Mouse (Mus musculus) lung, embryonic 15.5 days (tissue): Measurements from ENCODE around the gene Lpp. TPM values are rescaled to one million over a fixed set of nuclear protein-coding genes. Genes with fewer than 3 reads are reported as not detected.

Source experiments
- ATAC-seq: fragments of 200-750 bp; cut with Nextera tagmentation; 2 replicates; pipeline ENCODE4 v1.8.0; 2017; ENCODE audit warnings: moderate number of reproducible peaks, borderline replicate concordance; ENCODE audit not compliant: low FRiP score, low TSS enrichment; ENCODE audit errors: extremely low read depth
- H3K27ac ChIP-seq: fragments of 300-500 bp; sonication (generic); 2 replicates; pipeline ENCODE4 v1.5.1; 2015; ENCODE audit warnings: moderate library complexity, mild to moderate bottlenecking, inconsistent platforms
- H3K27me3 ChIP-seq: fragments of 300-500 bp; sonication (generic); 2 replicates; pipeline ENCODE4 v1.6.1; 2015; ENCODE audit warnings: inconsistent platforms
- H3K36me3 ChIP-seq: fragments of 300-500 bp; sonication (generic); 2 replicates; pipeline ENCODE4 v1.6.1; 2015; ENCODE audit warnings: inconsistent platforms
- H3K4me1 ChIP-seq: fragments of 300-500 bp; sonication (generic); 2 replicates; pipeline ENCODE4 v1.6.1; 2015; ENCODE audit warnings: inconsistent platforms
- H3K4me2 ChIP-seq: fragments of 300-500 bp; sonication (generic); 2 replicates; pipeline ENCODE4 v1.6.1; 2015; ENCODE audit warnings: inconsistent platforms, mild to moderate bottlenecking, moderate library complexity
- H3K4me3 ChIP-seq: fragments of 300-500 bp; sonication (generic); 2 replicates; pipeline ENCODE4 v1.5.1; 2015; ENCODE audit warnings: mild to moderate bottlenecking, inconsistent platforms
- H3K9ac ChIP-seq: fragments of 300-500 bp; sonication (generic); 2 replicates; pipeline ENCODE4 v1.6.1; 2015; ENCODE audit warnings: inconsistent platforms
- H3K9me3 ChIP-seq: fragments of 300-500 bp; sonication (generic); 2 replicates; pipeline ENCODE4 v1.6.1; 2016; ENCODE audit warnings: inconsistent platforms
- WGBS: fragments of 180-500 bp; shearing (Covaris S2); methylation state at CpG from one replicate; pipeline ENCODE4 v1.1.7; 2015; 5-methylcytosine and 5-hydroxymethylcytosine counted together
- polyA plus RNA-seq: library from polyadenylated mRNA; unstranded; fragments of >200 nt; fragmentation: Nextera tagmentation; extraction: Ambion mirVana; gene quantifications from 2 replicates; pipeline ENCODE4 v1.2.1, GENCODE M21; 2015

The Lpp gene
- polyA plus RNA-seq, 1 experiment from 2014 or later: 65.4 TPM

DNA sequence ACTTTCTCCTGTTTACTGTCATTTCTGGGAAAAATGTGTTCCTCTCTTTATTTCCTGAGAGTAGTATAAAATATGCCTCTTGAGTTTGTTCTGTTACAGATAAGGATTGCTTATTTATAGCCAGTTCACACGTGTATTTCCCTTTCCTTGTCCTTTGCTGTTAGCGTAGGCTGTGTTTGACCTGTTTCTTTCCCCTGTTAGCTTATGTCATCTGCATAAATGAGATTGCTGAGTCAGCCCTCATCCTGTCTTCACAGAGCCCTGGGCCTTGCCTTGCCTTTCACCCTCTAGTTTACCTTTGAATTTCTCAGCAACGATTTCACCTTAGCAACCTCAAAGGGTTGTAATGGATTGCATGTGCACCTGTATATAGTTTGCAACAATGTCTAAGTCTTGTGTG, 32.5 kb downstream of the Lpp start:
- WGBS: 40% methylated on average over 3 of the region's 3 CpGs
- Histone ChIP-seq H3K9me3 (no peaks in the 10 kb centered on the region), H3K36me3 (no peaks in the 10 kb centered on the region), H3K9ac (no peak overlapping the region), H3K27me3 (no peaks in the 10 kb centered on the region), H3K4me2 (no peak overlapping the region), H3K4me1 (peaks cover 12% of the 10 kb centered on the region; the same call in 1 of the 2 replicates), H3K4me3 (no peak overlapping the region), H3K27ac (no peak overlapping the region)
- no peak for ATAC-seq

DNA sequence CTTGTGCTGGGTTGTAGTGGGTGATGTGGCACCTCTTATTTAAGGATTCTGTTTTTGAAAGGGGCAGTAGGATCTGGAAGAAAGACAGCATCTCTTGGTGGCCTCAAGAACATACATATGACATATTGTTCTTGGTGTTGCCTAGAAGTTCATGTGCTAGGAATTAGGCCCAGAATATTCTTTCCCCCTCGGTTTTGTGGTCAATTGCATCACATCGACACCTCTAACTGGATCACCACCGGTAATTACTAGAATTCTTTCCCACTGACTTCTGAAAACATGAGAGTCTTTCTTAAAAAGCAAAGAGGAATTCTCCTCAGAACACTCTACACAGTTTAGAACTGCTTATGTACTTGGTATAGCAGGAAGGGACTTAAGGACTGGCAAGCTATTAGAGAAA, 34.3 kb downstream of the Lpp start:
- H3K9ac ChIP-seq: no peak overlapping the region
- H3K4me1 ChIP-seq: peaks cover 12% of the 10 kb centered on the region; the same call in 1 of the 2 replicates
- H3K4me3 ChIP-seq: no peak overlapping the region
- no peak overlapping the region for H3K27ac ChIP-seq
- H3K9me3 ChIP-seq: no peaks in the 10 kb centered on the region
- no peaks in the 10 kb centered on the region for H3K36me3 ChIP-seq
- no peaks in the 10 kb centered on the region for H3K27me3 ChIP-seq
- no peak for ATAC-seq
- 81% methylated on average over 3 of the region's 3 CpGs for WGBS
- no peak overlapping the region for H3K4me2 ChIP-seq

DNA sequence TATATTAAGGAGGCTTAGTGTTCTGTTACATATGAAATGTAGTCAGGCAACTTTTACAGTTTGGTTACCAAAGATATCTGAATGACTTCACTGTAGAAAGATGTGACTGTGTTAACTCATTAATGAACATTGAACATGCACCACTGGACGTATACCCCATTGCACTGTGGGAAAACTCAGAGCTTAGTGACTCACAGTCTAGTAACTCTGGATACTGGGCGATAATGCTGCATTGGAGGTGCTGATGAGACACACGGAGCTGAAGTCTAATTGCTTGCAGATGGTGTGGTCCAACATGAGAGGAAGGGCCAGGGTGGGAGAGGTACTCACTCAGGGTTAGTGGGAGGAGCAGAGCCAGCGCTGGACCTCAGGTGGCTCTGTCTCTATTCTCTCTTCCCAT, 34.7 kb downstream of the Lpp start:
- H3K4me1 ChIP-seq: peaks cover 14% of the 10 kb centered on the region
- ATAC-seq: no peak

DNA sequence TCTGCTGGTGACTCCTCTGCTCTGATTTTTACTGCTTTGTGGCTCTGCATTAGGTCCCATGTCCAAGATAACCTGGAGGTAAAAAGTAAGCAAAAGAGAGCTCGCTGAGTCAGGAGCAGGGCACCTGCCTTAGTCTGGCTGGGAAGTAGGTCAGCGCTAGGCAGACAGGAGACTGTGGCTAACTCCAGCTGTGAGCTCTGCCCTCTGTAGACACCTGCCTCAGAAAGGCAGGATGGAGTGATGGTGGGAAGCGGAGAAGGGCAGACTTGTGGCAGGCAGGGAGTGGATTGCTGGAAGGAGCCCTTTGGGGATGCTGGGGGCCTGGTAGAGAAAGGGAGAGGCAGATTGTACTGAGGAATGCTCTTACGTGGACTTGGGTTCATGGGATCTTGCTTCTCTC, 35.4 kb downstream of the Lpp start:
- no peaks in the 10 kb centered on the region for H3K36me3 ChIP-seq

More for the DNA sequence above, 34.7 kb downstream of the Lpp start:
- Histone ChIP-seq H3K9ac (no peak overlapping the region), H3K27me3 (no peaks in the 10 kb centered on the region), H3K36me3 (no peaks in the 10 kb centered on the region), H3K9me3 (no peaks in the 10 kb centered on the region), H3K27ac (no peak overlapping the region), H3K4me3 (no peak overlapping the region), H3K4me2 (no peak overlapping the region)
- 63% methylated on average over 4 of the region's 4 CpGs for WGBS

DNA sequence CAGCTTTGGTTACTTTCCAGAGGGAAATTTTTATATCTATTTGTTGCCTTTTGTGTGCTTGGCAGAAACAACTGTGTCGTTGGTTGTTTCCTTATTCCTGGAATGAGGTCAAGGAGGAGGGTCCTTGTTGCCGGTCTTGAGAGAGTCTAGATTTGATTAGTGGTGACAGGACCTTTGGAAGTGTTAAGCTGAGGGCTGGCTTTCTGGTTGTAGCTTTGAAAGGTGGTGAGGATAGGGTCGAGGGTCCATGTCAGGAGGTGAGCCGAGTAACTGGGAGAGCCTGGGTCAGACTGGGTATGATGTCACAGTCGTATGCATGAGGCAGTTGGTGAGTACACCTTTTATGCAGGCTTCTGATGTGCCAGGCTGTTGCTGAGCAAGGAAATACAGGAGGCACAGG, 36.4 kb downstream of the Lpp start:
- no peak for ATAC-seq
- H3K9me3 ChIP-seq: no peaks in the 10 kb centered on the region
- 30% methylated on average over 5 of the region's 5 CpGs for WGBS
- no peak overlapping the region for H3K4me2 ChIP-seq
- H3K36me3 ChIP-seq: no peaks in the 10 kb centered on the region
- no peaks in the 10 kb centered on the region for H3K27me3 ChIP-seq
- H3K4me3 ChIP-seq: no peak overlapping the region
- no peak overlapping the region for H3K9ac ChIP-seq
- H3K4me1 ChIP-seq: peaks cover 28% of the 10 kb centered on the region
- H3K27ac ChIP-seq: no peak overlapping the region

More for the DNA sequence above, 35.4 kb downstream of the Lpp start:
- Histone ChIP-seq H3K4me2 (no peak overlapping the region), H3K9ac (no peak overlapping the region), H3K4me1 (peaks cover 21% of the 10 kb centered on the region), H3K9me3 (no peaks in the 10 kb centered on the region), H3K27me3 (no peaks in the 10 kb centered on the region), H3K4me3 (no peak overlapping the region), H3K27ac (no peak overlapping the region)
- no peak for ATAC-seq
- WGBS: 84% methylated on average over 4 of the region's 4 CpGs

DNA sequence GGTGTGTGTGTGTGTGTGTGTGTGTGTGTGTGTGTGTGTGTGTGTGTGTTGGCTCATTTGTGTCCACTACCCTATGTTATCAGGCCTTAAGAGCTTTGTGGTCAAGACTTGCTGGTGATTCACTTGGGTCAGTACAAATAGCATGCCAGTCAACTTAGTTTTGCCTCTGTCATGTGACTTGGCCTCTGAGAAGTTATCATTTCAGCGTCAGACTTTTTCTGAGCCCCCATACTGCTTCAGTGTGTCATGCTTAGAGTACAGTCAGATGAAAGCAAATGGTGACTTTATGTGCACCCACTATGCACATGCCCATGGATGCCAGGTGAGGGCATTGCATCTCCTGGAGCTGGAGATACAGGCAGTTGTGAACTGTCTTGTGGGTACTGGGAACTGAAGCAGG, 38.5 kb downstream of the Lpp start:
- 83% methylated on average over 1 of the region's 1 CpGs for WGBS
- no peaks in the 10 kb centered on the region for H3K9me3 ChIP-seq
- H3K36me3 ChIP-seq: no peaks in the 10 kb centered on the region
- no peak overlapping the region for H3K4me3 ChIP-seq
- no peak for ATAC-seq
- H3K4me2 ChIP-seq: no peak overlapping the region
- peaks cover 39% of the 10 kb centered on the region for H3K4me1 ChIP-seq
- no peak overlapping the region for H3K9ac ChIP-seq
- no peak overlapping the region for H3K27ac ChIP-seq
- no peaks in the 10 kb centered on the region for H3K27me3 ChIP-seq

DNA sequence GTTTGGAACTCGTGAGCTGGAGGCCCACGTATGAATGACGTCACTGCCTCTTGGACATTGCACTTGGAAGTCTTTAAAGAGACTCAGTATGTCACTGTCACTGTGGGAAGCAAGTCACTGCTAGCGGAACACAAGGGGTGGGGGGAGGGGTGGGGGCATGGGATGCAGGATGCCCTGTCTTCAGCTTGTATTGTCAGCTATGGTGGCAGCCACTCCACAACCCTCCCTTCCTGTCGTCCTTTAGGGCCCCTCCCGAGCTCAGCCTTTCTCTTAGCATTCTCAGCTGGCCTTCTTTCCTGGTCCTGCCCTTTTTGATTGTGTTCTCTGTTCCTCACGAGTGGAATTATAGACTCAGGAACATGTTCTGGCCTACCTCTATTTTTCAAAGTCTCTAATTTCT, 40.3 kb downstream of the Lpp start:
- Histone ChIP-seq H3K27me3 (no peaks in the 10 kb centered on the region), H3K9ac (no peak overlapping the region), H3K9me3 (no peaks in the 10 kb centered on the region), H3K27ac (no peak overlapping the region), H3K4me3 (no peak overlapping the region), H3K4me1 (peaks cover 38% of the 10 kb centered on the region), H3K4me2 (no peak overlapping the region), H3K36me3 (no peaks in the 10 kb centered on the region)
- no peak for ATAC-seq
- WGBS: 24% methylated on average over 7 of the region's 7 CpGs

DNA sequence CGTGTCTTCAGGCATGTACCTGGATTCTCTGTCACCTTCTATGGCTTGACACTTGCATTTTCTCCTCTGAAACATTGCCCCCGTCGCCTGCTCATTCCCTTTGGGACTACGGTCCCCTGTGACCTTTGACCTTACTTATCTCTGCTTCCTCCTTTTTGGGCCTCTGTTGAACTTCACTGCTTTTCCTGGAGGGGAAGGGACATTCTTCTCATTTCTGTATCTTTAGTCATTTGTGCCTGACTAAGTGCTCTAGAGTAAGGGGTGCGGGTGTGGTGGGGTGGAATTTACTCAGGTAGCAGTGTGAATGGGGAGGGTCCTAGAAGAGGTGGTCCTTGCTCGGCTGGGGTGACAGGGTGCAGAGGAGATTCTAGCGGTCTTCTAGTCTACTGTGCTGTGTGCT, 40.7 kb downstream of the Lpp start:
- H3K4me2 ChIP-seq: no peak overlapping the region

DNA sequence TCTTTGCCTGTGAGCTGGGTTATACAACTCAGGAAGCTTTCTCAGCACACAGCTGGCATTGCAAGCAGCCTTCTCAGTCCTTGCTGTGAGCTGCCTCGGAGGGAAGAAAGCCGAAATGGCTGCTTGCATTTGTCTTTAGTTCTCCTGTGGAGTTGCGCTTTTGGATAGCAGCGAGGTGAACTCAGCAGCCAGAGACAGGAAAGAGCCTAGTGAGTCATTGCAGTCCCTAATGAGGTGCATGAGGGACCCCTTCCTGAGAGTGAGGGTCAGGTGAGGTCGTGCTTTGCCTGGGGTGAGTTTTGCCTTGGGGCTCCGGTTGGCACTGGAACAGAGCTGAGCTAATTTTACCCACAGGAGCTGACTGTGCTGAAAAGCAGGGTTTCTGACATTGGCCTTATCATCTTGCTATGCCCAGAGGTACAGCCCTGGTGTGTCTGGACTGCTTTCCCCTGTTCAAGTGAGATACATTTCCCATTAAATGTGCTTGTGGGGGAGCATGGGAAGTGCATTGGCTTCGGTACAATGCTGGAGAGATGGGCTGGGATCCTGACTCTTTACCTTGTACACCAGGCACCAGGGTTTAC, 41.3 kb downstream of the Lpp start:
- H3K9ac ChIP-seq: no peak overlapping the region
- no peaks in the 10 kb centered on the region for H3K27me3 ChIP-seq
- 44% methylated on average over 7 of the region's 7 CpGs for WGBS
- no peak overlapping the region for H3K27ac ChIP-seq
- no peaks in the 10 kb centered on the region for H3K9me3 ChIP-seq
- no peaks in the 10 kb centered on the region for H3K36me3 ChIP-seq
- no peak for ATAC-seq
- peaks cover 39% of the 10 kb centered on the region for H3K4me1 ChIP-seq
- no peak overlapping the region for H3K4me3 ChIP-seq
- H3K4me2 ChIP-seq: no peak overlapping the region

More for the DNA sequence above, 40.7 kb downstream of the Lpp start:
- no peak for ATAC-seq
- H3K27ac ChIP-seq: no peak overlapping the region
- no peaks in the 10 kb centered on the region for H3K36me3 ChIP-seq
- no peaks in the 10 kb centered on the region for H3K9me3 ChIP-seq
- H3K27me3 ChIP-seq: no peaks in the 10 kb centered on the region
- H3K4me3 ChIP-seq: no peak overlapping the region
- peaks cover 40% of the 10 kb centered on the region for H3K4me1 ChIP-seq
- no peak overlapping the region for H3K9ac ChIP-seq
- WGBS: 39% methylated on average over 7 of the region's 7 CpGs

DNA sequence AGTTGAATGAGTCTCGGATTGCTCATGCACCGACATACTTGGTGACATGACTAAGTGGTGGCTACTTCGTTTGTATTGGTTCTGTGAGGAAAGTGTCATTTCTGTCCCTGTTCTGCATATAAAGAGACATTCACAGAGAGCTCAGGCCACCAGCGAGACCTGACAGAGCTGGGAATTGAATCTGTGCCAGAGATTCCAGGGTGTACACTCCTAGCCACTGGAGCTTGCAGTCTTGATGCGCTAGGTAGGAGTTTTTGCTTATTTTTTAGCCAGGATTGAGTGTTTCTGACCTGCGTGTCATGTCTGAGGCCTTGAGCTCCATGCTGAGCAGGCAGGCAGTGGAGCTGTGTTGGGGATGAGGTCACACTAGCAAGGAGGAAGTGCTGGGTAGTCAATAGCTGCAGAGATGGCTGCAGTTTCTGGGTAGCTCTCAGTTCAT, 41.8 kb downstream of the Lpp start:
- H3K27me3 ChIP-seq: no peaks in the 10 kb centered on the region
- no peak for ATAC-seq
- no peak overlapping the region for H3K4me3 ChIP-seq
- no peaks in the 10 kb centered on the region for H3K9me3 ChIP-seq
- H3K9ac ChIP-seq: no peak overlapping the region
- no peak overlapping the region; the same call in 1 of the 2 replicates for H3K27ac ChIP-seq
- no peak overlapping the region for H3K4me2 ChIP-seq
- 36% methylated on average over 6 of the region's 6 CpGs for WGBS
- peaks cover 35% of the 10 kb centered on the region for H3K4me1 ChIP-seq
- no peaks in the 10 kb centered on the region for H3K36me3 ChIP-seq

DNA sequence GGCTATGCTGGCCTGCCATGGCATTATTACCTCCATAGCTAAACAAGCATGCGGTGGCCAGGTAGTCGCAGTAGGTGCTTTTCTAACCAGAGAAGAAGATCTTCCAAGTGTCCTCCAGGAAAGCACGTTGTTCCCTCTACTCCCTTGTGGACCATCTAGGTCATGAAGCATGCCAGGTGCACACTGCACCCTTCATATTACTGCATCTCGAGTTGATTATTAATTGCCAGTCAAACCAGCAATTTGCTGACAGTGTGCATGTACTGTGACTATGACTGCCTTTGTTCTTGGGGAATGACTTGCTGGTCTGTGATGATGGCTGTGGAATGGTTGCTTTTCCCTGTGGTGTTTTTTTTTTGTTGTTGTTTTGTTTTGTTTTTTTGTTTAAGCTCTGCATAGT, 45.1 kb downstream of the Lpp start:
- Histone ChIP-seq H3K36me3 (no peaks in the 10 kb centered on the region), H3K4me3 (no peak overlapping the region), H3K4me2 (no peak overlapping the region), H3K27ac (no peak overlapping the region), H3K4me1 (peaks cover 55% of the 10 kb centered on the region), H3K27me3 (no peaks in the 10 kb centered on the region), H3K9me3 (no peaks in the 10 kb centered on the region), H3K9ac (no peak overlapping the region)
- no peak for ATAC-seq
- 81% methylated on average over 4 of the region's 4 CpGs for WGBS

DNA sequence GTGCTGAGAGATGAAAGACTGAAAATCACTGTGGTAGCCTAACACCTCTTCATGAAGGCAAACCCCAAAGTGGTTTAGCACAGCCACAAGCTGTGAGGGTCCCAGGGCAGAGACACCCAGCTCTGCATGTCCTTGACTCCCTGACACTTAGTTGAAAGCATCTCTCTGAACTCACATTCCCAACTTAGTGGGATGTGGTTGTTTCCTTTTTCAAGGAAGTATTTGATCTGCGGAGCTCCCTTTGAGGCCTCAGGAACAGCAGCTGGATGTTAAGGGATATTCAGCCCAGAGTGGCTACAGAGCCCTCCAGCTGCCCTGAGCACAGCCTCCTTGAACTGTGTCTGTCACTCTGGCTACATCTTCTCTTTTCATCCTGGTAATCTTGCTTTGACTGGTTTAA, 48.0 kb downstream of the Lpp start:
- peaks cover 44% of the 10 kb centered on the region for H3K4me1 ChIP-seq
- no peak for ATAC-seq
- no peak overlapping the region for H3K4me3 ChIP-seq
- H3K9ac ChIP-seq: no peak overlapping the region
- no peaks in the 10 kb centered on the region for H3K36me3 ChIP-seq
- no peak overlapping the region for H3K27ac ChIP-seq
- no peak overlapping the region for H3K4me2 ChIP-seq
- H3K27me3 ChIP-seq: no peaks in the 10 kb centered on the region
- no peaks in the 10 kb centered on the region for H3K9me3 ChIP-seq
- 27% methylated on average over 1 of the region's 1 CpGs for WGBS
